Mouse (Mus musculus) adrenal gland, postnatal 25 days (tissue): ENCODE results near the gene Xbp1. TPM values are rescaled to one million over a fixed set of nuclear protein-coding genes. Genes with fewer than 3 reads are reported as not detected.
"Not testable (repeated sequence)": the region's sequence is repeated elsewhere in the genome, so short reads cannot be mapped to it uniquely, and the experiment has no call there.

Experiments used
- DNase-seq: peaks from one replicate; pipeline ENCODE4 v3.0.0; 2021; ENCODE audit warnings: mixed read lengths
- long read RNA-seq: library from polyadenylated mRNA; stranded (forward); transcript quantifications from one replicate; pipeline ENCODE4 v2.0.0, GENCODE M21; 2021
- total RNA-seq: library from RNA; stranded (reverse); gene quantifications from 2 replicates; pipeline ENCODE4 v1.2.3, GENCODE M21; 2021

The Xbp1 gene
- 139 and 149 TPM in 2 replicates for total RNA-seq
- long read RNA-seq, transcript Xbp1-204 (4 exons, 897 nt), result minor isoform, 6 of 541 reads
- long read RNA-seq, transcript Xbp1-201 (5 exons, 2,129 nt), result major isoform, 470 of 541 reads
- long read RNA-seq, partial matches to known transcripts, result 16 of 541 reads
- long read RNA-seq, other reads (novel, unspliced or antisense), result 46 of 541 reads

DNA sequence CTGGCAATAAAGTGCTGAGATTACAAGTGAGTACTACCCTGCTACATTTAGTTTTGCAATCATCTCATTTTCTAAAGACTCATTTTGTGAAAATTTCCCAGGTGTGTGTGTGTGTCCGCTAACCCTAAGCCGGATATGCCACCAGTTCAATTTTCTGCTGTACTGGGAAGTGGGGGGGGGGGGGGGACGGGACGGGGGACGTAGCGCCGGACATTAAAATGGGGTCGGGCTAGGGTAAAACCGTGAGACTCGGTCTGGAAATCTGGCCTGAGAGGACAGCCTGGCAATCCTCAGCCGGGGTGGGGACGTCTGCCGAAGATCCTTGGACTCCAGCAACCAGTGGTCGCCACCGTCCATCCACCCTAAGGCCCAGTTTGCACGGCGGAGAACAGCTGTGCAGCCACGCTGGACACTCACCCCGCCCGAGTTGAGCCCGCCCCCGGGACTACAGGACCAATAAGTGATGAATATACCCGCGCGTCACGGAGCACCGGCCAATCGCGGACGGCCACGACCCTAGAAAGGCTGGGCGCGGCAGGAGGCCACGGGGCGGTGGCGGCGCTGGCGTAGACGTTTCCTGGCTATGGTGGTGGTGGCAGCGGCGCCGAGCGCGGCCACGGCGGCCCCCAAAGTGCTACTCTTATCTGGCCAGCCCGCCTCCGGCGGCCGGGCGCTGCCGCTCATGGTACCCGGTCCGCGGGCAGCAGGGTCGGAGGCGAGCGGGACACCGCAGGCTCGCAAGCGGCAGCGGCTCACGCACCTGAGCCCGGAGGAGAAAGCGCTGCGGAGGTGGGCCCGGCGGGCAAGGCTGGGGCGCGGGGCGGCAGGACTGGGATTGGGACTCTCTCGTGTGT, at the start of gene Xbp1:
Xbp1 (plus strand) TSS at position 248 of the 854 bp plus-strand sequence.
- DNase-seq, result peak; percentile 99

DNA sequence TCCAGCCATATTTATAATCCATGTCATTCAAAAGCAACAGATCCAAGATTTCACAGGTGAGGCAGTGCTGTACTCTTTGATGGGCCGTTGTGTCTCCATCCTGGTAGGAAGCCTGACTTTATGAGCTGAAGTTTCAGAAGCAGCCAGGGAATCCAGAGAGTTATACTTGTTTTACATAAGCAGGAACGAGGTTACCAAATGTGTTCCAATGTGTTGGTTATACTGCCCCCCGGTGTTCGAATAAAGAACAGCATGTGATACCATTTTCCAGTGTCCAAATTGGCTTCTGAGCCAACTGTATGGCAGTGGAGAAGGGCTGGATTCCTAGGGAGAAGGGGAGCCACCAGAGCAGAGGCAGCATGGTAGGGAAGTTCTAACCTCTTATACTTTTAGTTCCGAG, 46.3 kb upstream of the Xbp1 start:
- peak; percentile 41 for DNase-seq

- DNase-seq, result not testable (repeated sequence)
These were observed 44.8 kb upstream of the Xbp1 start for GRCm38 (mm10) chr11:5475556-5476118.

GRCm38 (mm10) chr11:5476806-5477205, 43.7 kb upstream of the Xbp1 start:
- DNase-seq, result no peak

DNA sequence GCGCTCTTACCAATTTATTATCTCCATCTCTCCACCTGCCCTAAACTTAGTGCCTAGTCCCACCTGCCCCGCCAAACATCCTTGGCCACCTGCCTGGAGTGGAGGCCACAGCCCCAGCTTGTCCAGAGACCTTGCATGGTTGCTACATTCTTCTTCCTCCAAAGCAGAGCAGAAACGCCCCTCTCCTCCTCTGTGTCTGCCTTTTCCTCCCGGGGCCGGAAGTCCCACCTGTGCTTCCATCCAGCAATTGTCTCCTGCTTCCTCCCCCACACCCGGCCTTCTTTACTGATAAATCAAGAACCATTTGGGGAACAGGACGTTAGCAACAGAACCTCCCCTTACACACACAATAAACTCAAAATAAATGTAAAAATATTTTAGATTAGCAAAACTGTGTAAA, 42.3 kb upstream of the Xbp1 start:
- DNase-seq, result no peak

- no peak for DNase-seq
These were observed 41.6 kb upstream of the Xbp1 start for GRCm38 (mm10) chr11:5478831-5479230.

DNA sequence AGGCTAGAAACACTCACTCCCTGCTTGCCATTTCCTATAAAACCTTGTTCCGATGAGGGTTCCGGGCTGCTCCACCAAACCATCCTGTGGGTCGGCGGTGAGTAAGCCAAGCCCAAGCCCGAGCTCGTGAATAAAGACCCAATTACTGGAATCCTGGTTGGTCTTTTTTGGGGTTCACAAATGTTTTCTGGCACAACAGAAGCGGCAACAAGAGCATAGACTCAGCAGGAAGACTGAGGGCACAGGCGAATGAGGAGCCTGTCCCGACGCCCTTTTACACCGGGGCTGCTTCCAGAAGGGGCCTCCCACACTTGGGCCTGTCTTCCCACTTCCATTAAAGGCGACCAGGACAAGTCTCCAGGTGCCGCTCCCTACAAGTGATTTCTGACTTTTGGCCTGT, 37.9 kb upstream of the Xbp1 start:
- DNase-seq, result no peak

GRCm38 (mm10) chr11:5485193-5486011, 35.1 kb upstream of the Xbp1 start:
- DNase-seq, result peak; percentile 79

DNA sequence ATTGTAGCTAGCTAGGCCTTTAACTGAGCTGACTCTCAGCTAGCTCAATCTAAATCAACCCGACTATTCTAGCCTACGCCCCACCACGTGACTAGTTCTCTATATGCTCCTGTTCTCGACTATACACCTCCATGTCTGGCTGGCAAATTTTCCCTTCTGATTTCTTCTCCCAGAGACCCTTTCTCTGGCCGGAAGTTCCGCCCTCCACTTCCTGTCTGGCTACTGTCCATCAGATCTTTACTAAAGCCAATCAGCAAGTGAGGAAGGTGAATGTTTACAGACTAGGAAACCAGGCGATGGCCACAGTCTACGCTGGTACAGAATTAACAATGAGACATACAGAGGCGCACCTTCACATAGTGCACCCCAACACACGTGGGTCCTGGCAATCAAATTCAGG, 31.0 kb upstream of the Xbp1 start:
- not testable (repeated sequence) for DNase-seq

DNA sequence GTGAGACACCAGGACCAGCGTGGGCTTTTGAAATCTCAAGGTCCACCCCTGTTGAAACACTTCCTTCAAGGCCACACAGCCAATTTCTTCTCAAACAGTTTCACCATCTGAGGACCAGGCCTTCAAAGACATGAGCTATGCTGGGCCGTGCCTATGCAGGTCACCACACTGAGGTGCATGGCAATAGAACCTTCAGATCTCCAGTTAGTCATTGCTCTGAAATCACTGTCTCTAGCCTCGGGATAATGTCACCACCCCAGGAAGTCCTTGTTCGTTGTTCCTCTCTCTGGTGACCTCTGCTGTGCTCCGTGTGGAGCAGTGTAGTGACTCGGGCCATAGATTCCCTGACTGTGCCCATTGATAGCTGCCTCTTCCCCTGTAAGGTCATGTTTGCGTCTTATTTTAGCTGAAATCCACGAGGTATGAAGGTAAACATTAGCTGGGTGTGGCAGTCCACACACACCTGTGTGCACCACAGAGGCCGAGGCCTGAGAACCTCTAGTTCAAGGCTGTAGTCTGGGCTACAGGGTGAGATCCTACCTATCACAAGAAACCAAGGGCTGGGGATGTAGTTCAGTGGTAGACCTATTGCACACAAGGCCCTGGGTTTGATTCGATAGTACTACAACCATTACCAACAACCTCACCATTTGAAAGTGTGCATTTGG, 29.3 kb upstream of the Xbp1 start:
- no peak for DNase-seq

DNA sequence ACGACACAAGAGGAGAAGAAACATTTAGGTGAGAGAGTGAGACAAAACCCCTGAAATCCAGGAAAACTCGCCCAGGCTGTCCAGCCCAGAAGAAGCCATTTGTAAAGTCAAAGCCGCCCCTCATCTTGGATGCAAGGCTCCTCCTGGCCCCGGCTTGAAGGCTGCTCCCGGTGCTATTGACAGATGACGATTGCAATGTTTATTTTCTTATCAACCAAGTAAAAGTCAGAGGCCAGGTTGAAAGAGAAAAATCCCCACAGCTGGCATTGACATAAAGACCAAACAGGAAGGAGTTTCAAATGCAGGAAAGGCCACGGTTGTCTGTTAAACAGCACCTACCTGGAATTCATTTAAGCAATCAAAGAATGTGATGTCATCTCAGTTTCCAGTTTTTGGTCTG, 28.5 kb upstream of the Xbp1 start:
- no peak for DNase-seq

GRCm38 (mm10) chr11:5493869-5494268, 26.6 kb upstream of the Xbp1 start:
- DNase-seq, result no peak

GRCm38 (mm10) chr11:5495286-5495832, 25.1 kb upstream of the Xbp1 start:
- no peak for DNase-seq

DNA sequence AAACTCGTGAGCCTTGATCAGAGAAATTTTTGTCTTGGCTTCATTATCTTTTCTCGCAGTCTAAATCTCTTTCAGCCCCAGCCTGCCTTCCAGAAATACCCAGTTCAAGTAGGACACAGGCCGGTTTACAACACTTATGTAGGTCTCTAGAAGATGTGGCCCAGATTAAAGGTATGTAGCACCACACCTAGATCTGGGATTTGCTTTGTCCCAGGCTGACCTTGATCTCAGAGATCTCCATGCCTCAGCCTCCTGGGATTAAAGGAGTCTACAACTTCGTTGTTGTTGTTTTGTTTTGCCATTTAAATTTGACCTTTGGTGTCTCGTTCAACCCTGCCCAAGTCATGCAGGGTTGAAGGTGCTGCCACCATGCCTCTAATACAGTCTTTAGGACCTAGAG, 24.6 kb upstream of the Xbp1 start:
- no peak for DNase-seq

DNA sequence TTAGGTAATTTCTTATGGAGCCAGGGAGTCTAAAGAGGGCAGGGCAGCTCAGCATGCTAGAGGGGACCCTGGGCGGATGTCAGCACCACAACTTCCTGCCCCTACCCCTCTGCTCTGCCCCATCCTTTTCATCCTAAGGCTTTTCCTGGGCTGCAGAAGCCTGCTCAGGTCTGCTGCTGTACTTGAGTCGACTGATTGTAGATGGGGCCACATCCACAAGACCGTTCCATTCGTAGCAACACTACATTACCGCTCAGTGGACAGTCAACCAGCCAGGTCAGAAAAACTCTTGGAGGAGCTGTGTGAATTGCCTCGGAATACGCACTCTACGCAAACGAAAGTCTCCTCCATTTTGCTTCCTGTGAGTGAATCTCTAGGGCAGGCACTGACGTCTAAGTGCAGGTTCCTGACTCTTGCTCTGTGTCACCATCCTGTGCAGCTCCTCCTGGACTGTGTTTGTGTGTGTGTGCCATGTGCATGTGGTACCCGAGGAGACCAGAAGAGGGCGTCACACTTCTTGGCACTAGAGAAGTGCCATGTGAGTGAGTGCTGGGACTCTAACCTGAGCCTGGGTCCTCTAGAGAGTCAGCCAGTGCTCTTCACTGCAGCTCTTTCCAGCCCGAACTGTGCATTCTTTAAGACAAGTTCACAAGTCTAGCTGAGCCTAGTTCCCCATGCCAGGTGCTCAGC, 23.8 kb upstream of the Xbp1 start:
- no peak for DNase-seq

GRCm38 (mm10) chr11:5498422-5498821, 22.0 kb upstream of the Xbp1 start:
- no peak for DNase-seq

- no peak for DNase-seq
These were observed 21.4 kb upstream of the Xbp1 start for GRCm38 (mm10) chr11:5498931-5499661.

GRCm38 (mm10) chr11:5499961-5500644, 20.4 kb upstream of the Xbp1 start:
- no peak for DNase-seq

GRCm38 (mm10) chr11:5500903-5501741, 19.3 kb upstream of the Xbp1 start:
- no peak for DNase-seq
